Mouse (Mus musculus) layer of hippocampus, adult 18-20 months (tissue): ENCODE data around the gene Trp53tg5. TPM values are rescaled to one million over a fixed set of nuclear protein-coding genes. Genes with fewer than 3 reads are reported as not detected.

Experiments
- total RNA-seq, 2 experiments: library from RNA; stranded (reverse); gene quantifications; 2 replicates each; pipeline ENCODE4 v1.2.3; 2021

The Trp53tg5 gene
- total RNA-seq, 2 experiments from 2014 or later, result not detected

Other genes with a start within 250 kb of the Trp53tg5 start
- gene Svs2, start 235.3 kb downstream of the Trp53tg5 start, total RNA-seq, result not detected
- gene Svs3b, start 217.1 kb downstream of the Trp53tg5 start, total RNA-seq, result not detected
- not detected for gene Svs4, start 195.3 kb downstream of the Trp53tg5 start, total RNA-seq
- not detected for gene Svs3a, start 184.5 kb downstream of the Trp53tg5 start, total RNA-seq
- not detected for gene Svs6, start 157.0 kb downstream of the Trp53tg5 start, total RNA-seq
- gene Svs5, start 141.0 kb downstream of the Trp53tg5 start, total RNA-seq, result not detected
- gene Slpi, start 84.6 kb downstream of the Trp53tg5 start, total RNA-seq, result under 1 TPM; 0.61 to 0.77 TPM
- gene Rbpjl, start 70.6 kb downstream of the Trp53tg5 start, total RNA-seq, result under 1 TPM; 0.38 to 0.42 TPM
- 10 to 100 TPM; 11.0 to 11.2 TPM for gene Matn4, start 68.6 kb downstream of the Trp53tg5 start, total RNA-seq
- 100 to 1,000 TPM; 122 to 140 TPM for gene Sdc4, start 29.8 kb downstream of the Trp53tg5 start, total RNA-seq
- gene Sys1, start 16.8 kb downstream of the Trp53tg5 start, total RNA-seq, result 10 to 100 TPM; 37.9 to 39.9 TPM
- 1 to 10 TPM; 5.4 to 9.9 TPM for gene Gm20458, start 12.8 kb downstream of the Trp53tg5 start, total RNA-seq
- 100 to 1,000 TPM; 118 to 138 TPM for gene Dbndd2, start 12.4 kb upstream of the Trp53tg5 start, total RNA-seq
- gene Pigt, start 23.8 kb upstream of the Trp53tg5 start, total RNA-seq, result 10 to 100 TPM; 80.8 to 86.1 TPM
- gene Wfdc2, start 88.7 kb upstream of the Trp53tg5 start, total RNA-seq, result under 1 TPM; 0.67 to 0.96 TPM
- gene Spint3, start 99.7 kb upstream of the Trp53tg5 start, total RNA-seq, result not detected
- gene Wfdc6a, start 111.7 kb upstream of the Trp53tg5 start, total RNA-seq, result not detected
- gene Eppin, start 119.9 kb upstream of the Trp53tg5 start, total RNA-seq, result not detected
- gene Wfdc6b, start 139.8 kb upstream of the Trp53tg5 start, total RNA-seq, result not detected
- gene Wfdc8, start 139.9 kb upstream of the Trp53tg5 start, total RNA-seq, result not detected
- gene Wfdc16, start 165.1 kb upstream of the Trp53tg5 start, total RNA-seq, result not detected
- not detected for gene Wfdc10, start 182.3 kb upstream of the Trp53tg5 start, total RNA-seq
- gene Wfdc9, start 182.9 kb upstream of the Trp53tg5 start, total RNA-seq, result not detected
- gene Wfdc11, start 200.4 kb upstream of the Trp53tg5 start, total RNA-seq, result not detected
- gene Wfdc13, start 211.4 kb upstream of the Trp53tg5 start, total RNA-seq, result not detected
- not detected for gene Spint4, start 224.8 kb upstream of the Trp53tg5 start, total RNA-seq
- not detected for gene Spint5, start 241.6 kb upstream of the Trp53tg5 start, total RNA-seq